Mouse (Mus musculus) kidney, postnatal 10 days (tissue): Measurements from ENCODE around the gene Cbfa2t3.

Source experiments
- DNase-seq: peaks from one replicate; pipeline ENCODE4 v3.0.0; 2021; ENCODE audit warnings: mixed read lengths

Gene Cbfa2t3

DNA sequence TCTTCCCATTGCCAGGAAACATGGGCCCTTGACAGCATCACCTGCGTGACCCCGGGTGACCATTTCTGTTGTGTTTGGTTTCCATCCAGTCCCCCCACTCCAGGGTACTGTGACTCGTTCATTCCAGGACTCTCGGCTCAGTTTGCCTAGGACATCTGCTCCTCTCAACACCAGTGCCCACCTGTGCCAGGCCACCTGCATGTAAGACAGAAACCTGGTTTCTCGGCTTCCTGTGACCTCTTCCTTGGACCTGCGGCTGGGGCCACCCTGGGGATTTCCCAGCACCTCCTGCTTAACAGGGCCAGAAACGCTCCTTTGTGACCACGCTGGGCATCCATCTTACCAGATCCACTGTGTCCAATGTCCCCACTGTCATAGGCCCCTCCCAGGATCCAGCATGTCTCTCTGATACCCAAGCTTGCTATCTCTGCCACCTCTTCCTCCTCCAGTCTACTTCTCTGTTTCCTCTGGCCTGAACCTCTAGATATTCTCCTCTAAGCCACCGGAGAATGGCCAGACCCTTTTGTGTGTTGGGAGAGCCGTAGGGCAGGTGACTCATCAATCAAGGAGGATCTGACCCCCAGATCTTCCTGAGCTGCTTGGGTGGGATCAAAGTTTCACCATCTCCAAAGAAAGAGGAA lies 19.1 kb upstream of the Cbfa2t3 start:
- no peak for DNase-seq

DNA sequence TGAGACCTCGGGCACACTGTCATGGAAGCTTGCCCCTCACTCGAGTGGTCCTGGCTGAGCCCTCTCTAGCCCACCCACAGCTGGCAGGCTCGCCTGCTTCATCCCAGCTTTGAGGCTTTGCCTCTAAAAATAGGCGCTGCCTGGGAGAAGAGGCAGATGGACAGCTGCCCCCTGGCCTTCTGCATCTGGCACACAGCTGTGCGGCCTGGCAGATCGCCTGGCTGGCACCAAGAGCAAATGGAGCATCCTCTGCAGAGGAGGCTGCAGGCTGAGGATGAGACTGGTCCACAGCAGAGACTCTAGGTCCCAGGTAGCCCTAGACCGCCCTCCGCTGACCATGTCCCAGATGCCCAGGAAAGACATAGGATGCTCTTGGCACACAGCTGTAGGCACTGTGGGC lies 17.7 kb upstream of the Cbfa2t3 start:
- DNase-seq: no peak

DNA sequence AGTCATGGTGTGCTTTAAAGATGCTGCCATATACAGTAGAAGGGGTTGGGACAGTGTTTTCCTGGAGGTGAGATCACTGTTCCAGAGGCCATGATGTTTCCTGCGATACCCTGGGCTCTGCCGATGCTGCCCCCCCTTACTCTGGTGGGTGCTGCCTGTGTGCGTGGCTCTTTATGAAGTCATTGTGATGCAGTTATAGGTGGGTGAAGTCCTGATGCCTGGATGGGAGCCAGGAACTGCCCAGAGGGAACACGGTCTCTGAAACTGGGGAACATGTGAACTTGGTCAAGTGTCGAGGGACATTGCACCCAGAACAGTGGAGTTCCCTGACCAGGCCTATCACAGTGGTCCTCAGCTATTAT lies 14.2 kb upstream of the Cbfa2t3 start:
- no peak for DNase-seq

DNA sequence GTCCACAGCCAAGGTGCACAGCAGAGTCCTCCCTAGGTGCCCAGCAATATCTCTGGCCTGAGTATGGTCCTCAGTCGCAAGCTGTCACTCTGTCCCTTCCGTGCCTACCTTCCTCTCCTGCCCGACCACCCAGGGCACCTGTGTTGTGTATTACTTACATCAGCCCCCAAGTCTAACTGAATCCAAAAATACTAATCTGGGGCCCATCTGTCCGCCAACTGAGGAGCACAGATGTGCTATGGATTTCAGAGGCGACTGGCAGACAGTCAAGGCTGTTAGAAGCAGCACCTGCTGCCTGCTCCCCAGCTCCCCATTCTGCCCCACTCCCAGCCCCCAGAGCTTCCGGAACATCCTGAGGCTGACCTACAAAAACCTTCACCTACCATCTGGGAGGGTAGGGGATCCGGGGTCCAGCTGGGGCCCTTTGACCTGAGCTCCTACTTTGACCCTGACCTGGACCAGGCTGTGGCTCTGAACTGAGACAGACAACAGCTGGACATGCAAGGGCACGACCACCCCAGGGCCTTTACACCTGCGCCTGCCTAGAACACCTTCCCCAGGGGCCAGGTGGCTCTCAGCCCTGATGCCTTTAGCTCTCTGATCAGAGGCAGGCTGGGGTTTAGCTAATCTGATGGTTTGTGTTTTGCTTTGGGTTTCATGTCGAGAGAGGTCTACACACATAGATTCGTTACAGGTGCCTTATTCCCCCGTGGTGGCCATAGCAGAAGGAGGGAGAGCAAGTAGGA lies 13.7 kb upstream of the Cbfa2t3 start:
- no peak for DNase-seq

DNA sequence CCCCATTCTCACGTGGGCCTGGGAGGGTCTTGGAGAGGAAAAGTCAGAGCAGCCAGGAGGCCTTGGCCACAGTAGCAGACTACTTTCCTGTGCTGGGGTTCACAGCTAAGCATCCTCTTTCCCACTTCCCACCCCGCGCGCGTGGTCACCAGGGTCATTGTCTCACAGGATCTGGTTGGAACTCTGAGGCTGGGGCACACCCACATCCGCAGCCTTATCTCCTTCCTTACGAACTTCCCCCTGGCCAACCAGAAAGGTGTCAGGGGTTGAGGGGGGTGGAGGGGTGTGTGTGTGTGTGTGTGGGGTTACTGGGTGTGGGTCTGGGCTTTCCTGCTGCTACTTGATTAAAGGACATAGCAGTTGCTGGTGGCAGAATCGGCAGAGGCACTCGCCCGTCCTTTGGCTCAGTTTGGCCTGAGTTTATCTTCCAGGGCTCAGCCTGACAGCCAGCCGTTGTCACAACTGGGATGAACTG lies 13.0 kb upstream of the Cbfa2t3 start:
- DNase-seq: peak; percentile 74

DNA sequence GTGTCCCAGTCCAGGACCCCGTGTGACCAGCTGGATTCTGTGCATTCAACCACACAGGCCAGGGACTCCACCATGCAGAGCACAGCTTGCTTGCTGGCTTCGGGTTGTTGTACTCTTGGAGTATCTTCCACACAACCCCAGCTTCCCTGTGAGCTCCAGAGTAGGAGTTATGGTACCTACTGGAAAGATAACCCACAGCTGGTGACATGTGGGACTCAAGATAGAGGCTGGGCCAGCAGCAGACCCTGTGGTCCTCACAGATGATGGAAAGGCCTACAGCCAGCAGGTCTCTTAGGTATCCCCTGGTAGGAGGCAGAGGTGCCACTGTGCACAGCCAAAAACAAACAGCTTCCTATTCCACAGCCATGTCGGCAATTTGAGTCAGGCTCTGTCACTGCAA lies 12.6 kb upstream of the Cbfa2t3 start:
- DNase-seq: no peak

DNA sequence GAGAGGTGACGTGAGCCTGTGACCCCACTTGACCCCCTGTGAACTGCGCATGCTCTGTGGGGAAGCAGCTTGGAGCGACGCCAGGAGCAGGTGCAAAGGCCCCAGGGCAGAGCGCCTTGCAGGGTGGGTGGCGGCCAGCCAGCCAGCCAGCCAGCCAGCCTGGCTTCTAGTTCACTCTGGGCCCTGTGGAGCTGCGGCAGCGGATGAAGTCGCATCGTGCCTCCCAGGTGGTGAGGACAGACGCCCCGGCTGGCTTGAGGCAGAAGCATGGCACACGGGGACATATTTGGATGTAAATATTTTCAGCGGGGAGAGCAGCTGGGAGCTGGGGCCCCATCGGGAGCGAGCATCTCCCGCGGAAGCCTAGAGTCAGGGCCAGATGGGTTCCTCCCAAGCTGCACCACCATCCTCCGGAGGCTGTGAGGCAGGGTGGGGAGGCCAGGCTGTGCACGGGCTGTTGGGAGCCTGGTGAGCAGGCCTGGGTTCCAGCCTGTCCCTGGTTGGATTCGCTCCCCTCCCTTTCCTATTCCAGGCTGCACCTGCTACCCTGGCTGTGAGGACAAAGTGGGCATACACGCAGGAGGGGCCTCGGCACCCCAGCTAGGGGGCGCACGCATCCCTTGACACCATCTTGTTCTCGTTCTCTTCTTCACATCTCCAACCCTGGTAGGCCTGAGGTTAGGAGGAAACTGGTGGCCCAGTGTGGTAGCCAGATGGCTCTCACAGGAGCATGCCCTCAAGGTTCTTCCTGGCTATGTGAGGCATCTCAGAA lies 10.6 kb upstream of the Cbfa2t3 start:
- DNase-seq: peak; percentile 34

DNA sequence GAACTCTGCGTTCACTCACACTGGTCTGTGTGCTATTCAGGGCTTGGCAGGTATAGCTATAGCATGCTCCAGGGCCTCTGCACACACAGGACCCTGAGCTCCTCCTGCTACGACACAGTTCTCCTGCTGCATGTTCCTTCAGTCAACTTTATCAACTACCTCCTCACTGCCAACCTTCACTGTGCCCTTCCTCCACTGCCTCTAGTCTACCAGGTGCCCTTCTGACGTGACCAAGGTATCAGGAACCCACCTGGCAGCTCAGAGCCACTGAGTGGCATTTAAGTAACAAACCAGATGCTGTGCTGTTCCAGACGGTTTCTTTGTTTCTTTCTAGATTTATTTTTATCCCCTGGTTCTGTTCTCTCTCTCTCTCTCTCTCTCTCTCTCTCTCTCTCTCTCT lies 8.3 kb upstream of the Cbfa2t3 start:
- no peak for DNase-seq

DNA sequence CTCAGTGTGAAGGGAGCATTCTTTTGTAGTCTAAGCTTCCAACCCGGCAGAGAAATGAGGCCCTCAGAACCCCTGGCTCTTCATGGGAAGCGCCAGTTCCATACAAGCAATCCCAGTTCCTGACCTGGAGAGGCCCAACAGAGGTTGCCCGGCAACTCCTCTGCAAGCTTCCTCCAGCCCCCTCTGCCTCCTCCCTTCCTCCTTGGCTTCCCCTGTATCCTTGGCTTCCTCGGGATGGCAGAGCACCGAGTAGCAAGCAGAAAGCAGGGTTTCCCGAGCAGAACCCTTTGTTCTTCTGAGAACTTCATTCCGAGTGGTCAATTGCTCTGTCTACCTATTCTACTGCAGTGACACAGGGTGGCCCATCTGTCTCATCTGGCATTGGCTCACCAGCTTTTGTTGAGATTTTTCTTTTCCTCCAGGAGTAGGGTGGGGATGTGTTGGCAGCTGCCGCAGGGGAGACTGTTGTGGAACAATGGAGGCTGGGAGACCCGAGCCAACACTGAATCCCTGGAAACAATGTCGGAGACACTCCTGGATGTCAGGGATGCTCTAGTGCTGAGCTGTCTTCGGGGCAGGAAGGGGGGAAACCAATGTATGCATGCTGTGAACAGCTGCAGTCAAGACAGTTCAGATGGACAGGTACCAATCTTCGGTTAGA lies 7.1 kb upstream of the Cbfa2t3 start:
- no peak for DNase-seq

DNA sequence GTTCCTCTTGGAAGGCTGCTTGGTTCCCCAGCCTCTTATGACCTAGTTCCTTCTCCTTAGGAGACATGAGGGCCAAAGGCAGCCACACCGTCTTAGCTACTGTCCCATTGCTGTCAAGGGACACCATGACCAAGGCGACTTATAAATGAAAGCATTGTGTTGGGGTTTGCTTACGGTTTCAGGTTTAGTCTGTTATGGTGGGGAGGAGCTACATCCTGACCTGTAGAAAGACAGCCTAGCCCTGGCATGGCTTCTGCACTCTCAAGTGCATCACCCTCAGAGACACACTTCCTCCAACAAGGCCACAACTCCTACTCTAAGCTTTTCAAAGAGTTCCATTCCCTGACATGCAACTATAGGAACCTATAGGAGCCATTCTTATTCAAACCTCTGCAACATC lies 5.7 kb upstream of the Cbfa2t3 start:
- no peak for DNase-seq

DNA sequence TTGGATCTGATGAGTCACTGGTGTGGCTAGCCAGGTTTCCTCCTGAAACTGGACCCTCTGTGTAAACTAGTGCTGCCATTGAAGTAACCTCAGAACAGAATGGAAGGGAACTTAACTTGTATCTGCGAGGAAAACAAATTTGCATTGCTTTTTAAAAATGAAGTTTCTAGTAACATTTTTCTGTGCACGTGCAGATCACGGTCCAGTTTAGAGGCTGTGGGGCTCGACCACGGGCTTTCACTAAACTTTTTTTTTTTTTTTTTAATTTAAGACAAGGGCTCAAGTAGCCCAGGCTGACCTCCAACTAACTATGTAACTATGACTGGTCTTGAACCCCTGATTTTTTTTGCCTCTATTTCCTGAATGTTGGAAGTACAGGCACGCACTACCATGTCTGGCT lies 4.0 kb upstream of the Cbfa2t3 start:
- DNase-seq: no peak

DNA sequence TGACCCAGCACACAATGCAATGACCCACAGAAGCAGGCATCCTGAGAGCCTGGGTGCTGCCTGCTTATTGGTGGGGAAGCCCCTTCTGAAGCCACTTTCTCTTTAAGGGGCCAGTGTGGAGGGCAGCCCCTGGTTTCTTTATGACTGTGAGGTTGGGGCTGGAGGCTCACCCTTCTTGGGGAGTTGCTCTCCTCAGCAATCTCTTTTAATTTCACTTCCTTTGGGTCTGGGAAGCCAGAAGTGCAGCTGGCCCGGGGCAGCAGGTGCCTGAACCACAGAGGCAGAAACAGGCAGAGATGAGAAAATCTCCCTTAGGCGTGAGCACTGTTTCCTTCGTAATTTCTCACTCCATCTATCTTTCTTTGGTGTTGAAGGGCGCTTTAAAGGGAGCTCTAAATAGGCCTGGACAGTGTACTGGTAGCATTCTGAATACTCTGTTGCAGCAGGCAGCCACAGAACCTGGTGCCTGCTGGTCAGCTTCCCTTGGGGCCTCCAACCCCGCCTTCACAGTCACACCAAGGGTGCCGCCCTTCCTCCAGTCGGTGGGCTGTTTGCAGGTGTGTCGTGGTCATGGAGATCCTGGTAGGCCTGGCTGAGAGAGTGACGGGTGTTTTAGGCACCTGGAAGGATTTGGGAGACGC lies 3.5 kb upstream of the Cbfa2t3 start:
- no peak for DNase-seq

DNA sequence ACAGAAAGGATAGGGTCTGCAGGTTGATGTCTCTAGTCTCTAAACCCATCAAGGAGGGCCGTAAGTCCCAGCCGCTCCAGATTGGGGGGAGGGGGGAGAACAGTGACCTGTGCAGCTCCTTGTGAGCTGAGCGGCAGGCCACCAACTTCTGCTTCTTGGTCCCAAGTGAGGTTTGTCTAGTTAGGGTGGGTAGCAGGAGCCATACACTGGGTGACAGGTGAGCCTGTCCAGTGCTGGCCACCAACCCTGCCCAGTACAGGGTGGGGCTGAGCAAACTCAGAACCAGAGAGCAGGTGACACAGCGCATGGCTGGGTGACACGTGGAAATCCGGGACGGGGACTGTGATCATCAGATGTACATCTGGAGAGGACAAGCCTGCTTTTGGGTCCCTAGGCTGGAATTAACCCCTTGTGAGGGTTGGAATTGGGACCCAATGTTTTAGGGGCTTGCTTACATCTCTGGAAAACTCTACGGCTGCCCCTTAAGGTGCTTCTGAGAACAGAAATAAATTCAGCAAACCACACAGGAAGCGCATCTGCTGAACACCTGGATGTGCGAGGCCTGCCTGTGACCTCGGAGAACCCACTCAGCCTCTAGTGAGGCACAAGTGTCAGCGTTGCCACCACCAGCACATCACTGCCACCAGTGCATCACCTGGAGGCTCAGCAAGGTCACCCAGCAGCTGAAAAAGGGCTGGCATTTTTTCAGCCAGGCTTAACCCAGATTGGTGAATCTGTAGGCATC lies 2.7 kb upstream of the Cbfa2t3 start:
- no peak for DNase-seq

DNA sequence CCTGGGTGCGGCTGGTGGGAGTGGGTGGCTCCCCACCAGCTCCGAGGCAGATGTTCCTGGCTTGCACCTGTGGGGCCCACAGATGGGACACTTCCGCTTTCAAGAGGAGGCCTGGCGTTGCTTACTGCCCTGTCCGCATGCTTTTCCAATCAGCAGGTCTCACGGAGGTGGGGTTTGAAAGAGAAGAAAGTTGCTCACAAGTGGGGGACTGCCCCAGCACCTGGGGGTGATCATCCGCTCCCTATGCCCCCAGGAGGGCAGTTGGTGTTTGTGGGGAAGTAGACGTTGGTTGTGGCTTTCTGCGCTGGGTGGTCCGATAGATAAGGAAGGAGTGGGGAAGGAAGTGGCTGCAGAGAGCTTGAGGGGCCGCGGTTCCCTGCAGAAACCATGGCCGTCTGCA lies 1.7 kb upstream of the Cbfa2t3 start:
- DNase-seq: no peak

DNA sequence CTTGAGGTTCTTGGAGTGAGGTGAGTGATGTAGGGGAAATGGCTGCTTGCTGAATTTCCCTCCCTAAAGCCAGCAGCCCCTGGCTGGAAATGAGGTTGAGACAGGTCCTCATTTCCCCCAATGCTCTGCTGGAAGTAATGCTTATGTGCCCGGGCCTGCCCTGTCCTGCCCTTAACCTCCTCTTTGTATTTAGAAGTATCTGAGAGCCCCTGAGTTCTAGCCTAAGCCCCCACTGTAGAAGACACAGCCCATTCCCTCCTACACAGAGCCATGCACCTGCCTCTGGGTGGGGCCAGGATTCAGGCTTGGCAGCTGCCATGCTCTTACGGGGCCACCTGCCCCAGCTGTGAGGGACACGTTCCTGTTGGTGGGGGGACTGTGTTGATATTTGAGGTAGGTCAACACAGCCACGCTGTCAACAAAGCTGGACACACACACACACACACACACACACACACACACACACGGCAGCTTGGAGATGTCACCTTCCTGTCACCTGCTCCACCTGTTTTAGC lies 598 bp downstream of the Cbfa2t3 start:
- no peak for DNase-seq

DNA sequence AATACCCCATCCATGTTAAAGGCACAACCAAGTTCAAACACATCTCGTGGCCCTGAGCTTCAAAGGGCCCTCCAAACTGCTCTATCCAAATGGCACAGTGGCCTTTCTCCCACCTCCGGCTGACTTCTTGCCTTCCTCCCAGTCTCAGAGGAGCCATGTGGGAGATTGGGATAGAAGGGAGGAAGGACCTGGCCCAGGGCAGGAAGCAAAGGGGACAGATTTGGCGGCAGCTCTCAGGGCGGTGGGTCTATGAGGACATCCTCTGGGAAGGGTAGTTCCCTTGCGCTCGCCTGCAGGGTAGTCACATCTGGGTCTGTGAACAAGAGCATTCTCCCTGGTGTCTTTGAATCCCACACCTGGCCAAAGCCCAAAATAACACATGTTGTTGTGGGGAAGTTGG lies 1.3 kb downstream of the Cbfa2t3 start:
- no peak for DNase-seq

DNA sequence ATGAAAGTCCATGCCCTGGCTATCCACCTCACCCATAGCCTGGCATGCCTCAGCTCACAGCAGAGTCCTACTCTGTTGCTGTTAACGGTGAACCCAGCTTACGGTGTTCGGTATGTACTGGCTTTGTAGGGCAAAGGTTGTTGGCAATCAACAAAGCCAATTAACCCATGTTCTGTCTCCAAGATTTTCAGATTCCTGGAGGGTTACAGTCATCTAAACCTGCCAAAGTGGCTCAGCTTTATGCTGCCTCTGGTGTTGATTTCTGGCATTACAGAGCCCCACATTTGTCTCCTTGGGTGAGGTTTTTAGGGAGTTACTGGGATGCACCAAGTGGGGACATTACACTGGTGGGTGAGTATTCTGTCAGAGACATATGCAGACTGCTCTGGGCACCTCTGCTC lies 1.7 kb downstream of the Cbfa2t3 start:
- DNase-seq: peak; percentile 69

DNA sequence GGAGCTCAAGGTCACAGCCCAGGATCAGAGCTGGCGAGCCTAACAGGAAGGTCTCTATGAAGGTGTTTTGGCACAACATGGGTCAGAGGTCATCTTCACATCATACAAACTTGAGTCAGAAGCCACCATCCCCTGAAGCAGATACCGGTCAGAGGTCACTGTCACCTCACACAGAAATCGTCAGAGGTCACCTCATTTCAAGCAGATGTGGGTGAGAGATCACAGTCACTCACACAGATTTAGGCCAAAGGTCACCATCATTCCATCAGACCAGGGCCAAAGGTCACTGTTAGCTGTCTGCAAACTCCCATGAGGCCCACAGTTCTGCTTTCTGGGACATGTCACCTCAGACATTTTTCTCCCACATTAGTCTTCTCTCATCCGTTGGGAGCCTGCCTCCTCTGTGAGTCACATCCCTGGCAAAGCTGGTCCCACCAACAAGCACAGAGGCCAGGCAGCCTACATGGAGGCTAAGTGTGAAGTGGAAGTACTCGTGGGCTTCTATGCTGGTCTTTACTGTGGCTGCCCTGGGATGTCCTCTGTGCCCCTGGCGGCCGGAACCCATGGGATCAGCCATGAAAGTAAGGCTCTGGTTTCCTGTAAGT lies 3.4 kb downstream of the Cbfa2t3 start:
- no peak for DNase-seq

DNA sequence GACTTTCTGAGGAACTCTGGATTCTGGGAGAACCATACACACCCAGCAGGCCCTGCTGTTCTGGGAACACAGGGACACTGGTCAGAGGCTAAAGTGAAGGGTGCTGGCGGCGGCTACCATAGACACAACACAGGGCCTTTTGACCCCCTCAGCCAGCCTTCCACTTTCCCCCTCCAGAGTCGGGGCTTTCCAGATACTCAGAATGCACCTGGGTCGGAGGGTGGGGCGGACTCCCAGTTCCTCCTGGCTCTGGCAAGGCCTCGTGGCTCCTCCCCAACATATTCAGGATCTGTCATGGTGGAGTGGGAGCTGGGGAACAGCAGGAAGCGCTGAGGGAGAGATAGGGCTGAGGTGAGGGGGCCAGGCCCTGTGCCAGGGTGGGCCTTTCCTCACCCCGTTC lies 6.8 kb downstream of the Cbfa2t3 start:
- no peak for DNase-seq

DNA sequence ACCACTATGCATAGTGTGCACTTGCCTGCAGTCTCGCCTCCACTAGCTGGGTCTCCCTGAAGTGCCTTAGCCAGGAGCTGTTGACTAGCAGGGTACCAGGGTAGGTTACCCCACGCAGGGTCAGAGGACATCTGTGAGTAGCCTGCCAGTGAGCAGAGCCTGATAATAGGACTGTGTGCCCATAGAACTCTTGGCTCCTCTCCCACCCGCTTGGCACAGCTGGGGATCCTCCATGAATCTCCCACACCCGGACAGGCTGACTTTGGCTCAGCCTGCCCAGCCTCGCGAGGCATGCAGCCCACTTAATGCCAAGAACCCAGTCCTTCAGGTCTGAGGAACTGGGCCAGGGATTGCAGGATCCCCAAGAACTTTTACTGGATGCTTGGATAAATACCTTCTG lies 7.9 kb downstream of the Cbfa2t3 start:
- no peak for DNase-seq

DNA sequence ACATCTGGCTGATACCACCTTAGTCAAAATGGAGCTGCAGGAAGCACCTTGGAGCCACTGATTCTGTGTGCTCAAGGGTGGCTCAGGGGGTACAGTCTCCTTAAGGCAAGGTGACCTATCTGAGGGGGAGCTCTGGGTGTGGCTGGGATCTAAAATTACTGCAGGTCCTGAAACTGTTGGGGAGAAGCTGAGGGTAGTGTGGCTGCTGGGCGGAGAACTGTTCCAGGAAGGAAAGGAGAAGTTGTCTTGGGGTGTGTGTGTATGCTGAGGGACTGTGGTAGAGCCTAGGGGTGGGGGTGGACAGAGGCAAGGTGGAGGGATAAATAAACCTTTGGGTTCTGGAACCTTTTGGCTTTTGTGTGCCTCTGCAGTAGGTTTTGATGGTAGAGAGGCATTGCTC lies 9.6 kb downstream of the Cbfa2t3 start:
- no peak for DNase-seq

DNA sequence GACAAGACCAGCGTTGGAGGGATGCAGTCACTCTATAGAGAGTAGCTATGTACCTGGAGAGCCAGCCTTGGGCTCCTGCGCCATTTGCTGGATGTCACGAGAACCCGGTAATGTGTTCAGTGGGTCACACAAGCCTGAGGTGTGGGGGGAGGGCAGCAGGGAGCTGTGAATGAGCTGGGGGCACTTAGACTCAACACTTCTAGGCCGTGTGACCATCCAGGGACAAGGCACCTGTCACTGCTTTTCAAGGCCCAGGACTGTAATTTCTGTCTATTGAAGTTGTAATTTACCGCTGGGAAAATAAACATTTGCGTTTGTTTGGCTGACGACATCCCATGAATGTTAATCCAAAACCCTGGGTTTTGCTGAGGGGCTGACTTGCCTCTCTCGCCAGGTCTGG lies 12.0 kb downstream of the Cbfa2t3 start:
- DNase-seq: no peak
